Mouse (Mus musculus): ENCODE results near the gene Stambpl1.

DNA sequence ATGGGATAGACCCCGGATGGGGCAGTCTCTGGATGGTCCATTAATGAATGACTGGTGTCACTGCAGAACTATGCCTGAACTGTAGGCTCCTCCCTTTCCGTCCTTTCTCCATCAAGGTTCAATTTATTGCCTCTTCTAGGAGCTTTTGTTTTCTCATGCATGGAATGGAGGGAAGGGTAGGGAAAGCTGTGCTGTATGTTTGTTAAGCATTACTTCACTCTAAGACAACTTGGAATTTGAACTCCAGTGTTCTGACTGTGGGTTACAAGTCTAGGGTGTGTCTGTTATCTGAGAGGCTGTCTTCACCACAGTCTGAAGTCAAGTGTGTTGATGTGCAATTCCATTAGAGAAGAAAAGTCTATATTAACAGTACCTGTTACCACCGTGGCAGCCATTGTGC, 17.0 kb downstream of the Stambpl1 start:
- TF ChIP-seq CTCF (IDR thresholded peaks at IDR 0.05; ENCODE audit: low read depth, low read length) = no peak
- no peak for TF ChIP-seq EP300 (IDR thresholded peaks at IDR 0.05; ENCODE audit: insufficient read depth, low read depth, low read length)
